Mouse (Mus musculus): ENCODE measurements around the gene Vmn1r192.
"Not testable (repeated sequence)": the region's sequence is repeated elsewhere in the genome, so short reads cannot be mapped to it uniquely, and the experiment has no call there.

Gene Vmn1r192

DNA sequence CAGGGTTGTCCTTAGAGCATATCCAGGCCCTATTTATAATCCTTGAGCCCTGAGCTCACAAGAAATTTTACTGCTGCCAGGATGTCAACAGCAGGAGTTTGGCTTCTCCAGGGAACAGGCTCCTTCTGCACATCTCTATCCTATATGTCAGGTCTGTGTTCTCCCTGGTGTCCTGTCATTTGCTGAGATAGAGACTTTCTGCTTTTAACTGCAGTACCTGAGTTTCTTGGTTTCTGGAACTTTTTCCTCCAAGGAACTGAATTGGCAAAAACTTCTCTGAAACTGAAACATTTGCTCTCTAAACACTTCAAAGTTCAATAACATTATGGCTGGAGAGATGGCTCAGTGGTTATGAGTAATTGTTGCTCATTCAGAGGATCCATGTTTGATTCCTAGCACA is at the start of gene Vmn1r192:
Gene Vmn1r192 (minus strand): TSS at position 101 of the 400 bp plus-strand sequence.
- DNase-seq (ENCODE audit: low spot score in 2 of 2), result no peak

DNA sequence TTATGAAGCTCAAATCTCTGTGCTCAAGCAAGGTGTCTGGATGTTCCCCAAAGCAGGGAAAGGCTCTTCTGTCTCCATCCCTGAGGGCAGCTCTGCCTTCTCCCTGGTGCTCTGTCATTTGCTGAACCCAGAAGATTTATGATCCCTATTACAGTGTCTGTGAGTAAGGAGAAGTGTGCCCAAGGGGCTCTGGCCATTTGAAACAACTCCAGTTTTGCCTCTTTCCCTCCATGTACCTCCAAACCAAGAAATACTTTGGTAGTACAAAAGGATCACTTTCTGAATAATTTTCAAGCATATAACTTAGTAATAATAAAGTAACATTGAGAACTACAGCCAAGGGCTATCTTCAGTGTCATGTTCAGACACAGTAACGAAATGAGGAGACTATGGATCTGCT is 32.1 kb upstream of the Vmn1r192 start, which contains the start of gene Vmn1r193:
Gene Vmn1r193 (minus strand): TSS at position 101 of the 400 bp plus-strand sequence.
- DNase-seq (ENCODE audit: low spot score in 2 of 2), result not testable (repeated sequence)

DNA sequence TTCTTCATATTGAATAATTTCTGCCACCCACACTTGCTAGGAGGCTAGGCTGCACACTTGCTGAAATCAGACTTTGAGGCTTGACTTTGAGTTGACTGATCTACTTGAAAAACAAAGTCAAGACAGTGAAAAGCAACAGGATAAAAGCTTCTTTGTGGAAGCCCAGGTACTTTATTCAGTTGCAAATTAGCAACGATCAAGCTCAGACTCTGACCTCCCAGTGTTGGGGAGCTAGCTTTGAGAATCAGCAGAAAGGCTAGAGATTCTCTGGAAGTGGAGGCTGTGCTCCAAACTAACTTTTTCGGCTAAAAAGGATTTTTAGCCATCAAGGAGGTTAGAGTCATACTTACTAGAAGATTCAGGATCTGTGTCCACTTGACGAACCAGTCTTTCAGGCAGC is 1.8 kb upstream of the Vmn1r192 start:
- not testable (repeated sequence) for DNase-seq (ENCODE audit: low spot score in 2 of 2)

DNA sequence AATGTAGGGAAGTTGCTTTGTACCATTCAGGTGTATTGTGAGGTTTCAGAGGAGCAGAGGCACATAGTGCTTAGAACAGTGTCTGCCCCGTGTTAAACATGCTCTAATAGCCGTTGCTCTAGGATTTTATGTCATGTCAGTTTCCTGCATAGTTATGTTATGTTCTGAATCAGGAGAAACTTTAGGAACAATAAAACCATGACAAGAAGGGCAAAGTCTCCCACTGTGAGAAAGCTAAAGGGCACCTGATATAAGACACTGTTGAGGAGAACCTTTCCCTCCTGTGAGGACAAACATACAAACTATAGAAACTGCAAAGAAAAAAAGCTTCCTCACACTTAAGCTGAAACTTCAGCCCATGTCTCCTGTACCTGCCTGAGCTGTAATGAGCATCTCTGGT is 556 bp downstream of the Vmn1r192 start:
- DNase-seq (ENCODE audit: low spot score in 2 of 2), result no peak

DNA sequence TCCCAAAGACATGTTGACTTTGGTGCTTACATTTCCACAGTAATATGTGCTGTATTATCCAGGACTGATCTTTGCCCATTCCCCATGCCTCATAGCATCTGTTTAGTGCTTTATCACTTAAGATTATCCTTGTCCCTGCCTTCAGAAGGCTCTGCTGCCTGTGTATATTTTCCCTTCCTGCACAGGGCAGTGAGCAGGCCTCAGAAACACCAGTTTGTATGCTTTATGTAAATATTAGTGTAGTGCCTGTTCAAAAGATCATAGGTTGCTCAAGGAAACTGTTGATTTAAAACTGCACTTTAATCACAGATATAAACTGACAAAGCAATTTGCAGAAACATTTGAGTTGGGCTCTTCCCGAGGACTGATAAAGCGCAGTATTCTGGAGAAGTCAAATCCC is 1.6 kb downstream of the Vmn1r192 start:
- no peak for DNase-seq (ENCODE audit: low spot score in 2 of 2)

DNA sequence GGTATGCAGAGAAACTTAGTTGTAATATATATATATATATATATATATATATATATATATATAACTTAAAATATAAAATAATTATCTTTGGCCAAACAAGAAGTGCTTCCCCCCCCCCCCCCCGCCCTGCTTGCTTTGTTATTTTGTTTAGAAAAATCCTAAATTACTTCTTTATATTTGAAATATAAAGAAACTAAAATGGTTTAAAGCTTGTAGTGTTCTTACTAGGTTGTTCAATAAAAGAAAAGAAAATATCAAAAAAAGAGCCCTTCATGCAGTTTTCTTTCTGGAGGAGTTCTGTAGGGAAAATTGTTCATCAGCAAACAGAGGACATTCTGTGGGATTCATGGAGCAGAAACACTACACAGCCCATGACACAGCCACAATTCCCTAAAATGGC is 7.1 kb downstream of the Vmn1r192 start, which contains the start of gene Vmn1r191:
Gene Vmn1r191 (minus strand): TSS at position 101 of the 400 bp plus-strand sequence.
- no peak for DNase-seq (ENCODE audit: low spot score in 2 of 2)

DNA sequence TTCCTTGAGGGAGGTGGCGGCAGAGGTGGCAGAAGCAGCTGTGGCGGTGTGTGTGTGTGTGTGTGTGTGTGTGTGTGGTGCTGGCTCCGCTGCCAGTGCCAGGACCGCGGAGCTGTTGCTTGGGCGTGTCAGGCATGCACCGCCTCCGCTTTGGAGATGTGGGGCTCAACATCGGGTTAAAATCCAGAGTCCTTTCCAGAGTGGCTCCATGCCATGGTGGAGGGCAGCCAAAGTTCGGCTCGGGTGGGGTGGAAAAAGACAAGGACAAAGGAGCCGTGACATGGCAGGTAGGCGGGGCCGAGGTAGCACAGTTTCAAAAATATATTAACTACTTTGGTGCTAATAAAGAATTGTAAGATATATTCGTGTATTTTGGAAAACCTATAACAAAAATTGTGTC is 22.5 kb downstream of the Vmn1r192 start:
- DNase-seq (ENCODE audit: low spot score in 2 of 2), result no peak

DNA sequence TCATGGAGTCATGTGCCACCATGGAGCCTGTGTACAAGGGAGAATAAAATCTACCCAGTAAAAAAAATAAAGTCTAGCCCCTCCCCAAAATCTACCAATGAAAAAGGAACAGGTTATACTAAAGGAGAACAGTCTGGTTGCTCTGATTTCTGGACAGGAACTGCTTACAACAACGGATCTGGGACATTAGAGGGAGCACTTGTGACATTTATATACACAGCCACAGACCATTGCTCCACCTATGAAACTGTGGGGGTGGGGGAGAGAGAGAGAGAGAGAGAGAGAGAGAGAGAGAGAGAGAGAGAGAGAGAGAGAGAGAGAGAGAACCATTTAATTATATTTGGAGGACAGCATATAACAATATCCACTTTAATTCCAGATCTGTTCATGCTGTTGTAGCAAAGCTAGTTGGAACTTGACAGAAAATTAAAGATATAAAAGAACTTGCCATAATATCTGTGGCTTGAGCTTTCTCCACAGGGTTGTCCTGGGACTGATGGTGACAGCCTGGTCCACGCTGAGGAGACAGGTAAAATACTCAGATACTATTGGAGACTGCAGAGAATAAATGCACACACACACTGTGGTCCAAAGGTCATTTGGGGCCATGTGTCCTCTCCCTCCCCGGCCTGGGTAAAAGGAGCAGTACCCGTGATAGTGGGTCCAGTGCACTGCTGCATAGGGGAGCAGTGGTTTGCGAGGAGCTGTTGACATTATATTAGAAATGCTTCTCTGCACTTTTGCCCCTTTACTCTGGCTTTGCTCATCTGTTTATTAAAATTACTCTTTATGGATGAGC is 54.2 kb downstream of the Vmn1r192 start:
- DNase-seq (ENCODE audit: low spot score in 2 of 2), result not testable (repeated sequence)
